Mouse (Mus musculus): ENCODE measurements around the gene Ndst2. TPM values are rescaled to one million over a fixed set of nuclear protein-coding genes. Genes with fewer than 3 reads are reported as not detected.
A peak's percentile ranks its signal among the peaks of the same experiment; 100 is the strongest.

Gene Ndst2
- total RNA-seq, 2 experiments from 2014 or later, result 7.2 to 27.8 TPM

GRCm38 (mm10) chr14:20702096-20702740 is 32.1 kb downstream of the Ndst2 start:
- no peak for ATAC-seq (replicated peaks; ENCODE audit: poor library complexity, severe bottlenecking)

GRCm38 (mm10) chr14:20701554-20701953 is 32.8 kb downstream of the Ndst2 start:
- ATAC-seq (replicated peaks; ENCODE audit: poor library complexity, severe bottlenecking), result no peak

GRCm38 (mm10) chr14:20700362-20700761 is 34.0 kb downstream of the Ndst2 start:
- no peak for ATAC-seq (replicated peaks; ENCODE audit: poor library complexity, severe bottlenecking)

- no peak for ATAC-seq (replicated peaks; ENCODE audit: poor library complexity, severe bottlenecking)
Observed at GRCm38 (mm10) chr14:20698515-20698914, 35.8 kb downstream of the Ndst2 start.

GRCm38 (mm10) chr14:20696986-20697385 is 37.4 kb downstream of the Ndst2 start:
- peak; percentile 70 for ATAC-seq (replicated peaks; ENCODE audit: poor library complexity, severe bottlenecking)

GRCm38 (mm10) chr14:20695761-20696520 is 38.4 kb downstream of the Ndst2 start:
- no peak for ATAC-seq (replicated peaks; ENCODE audit: poor library complexity, severe bottlenecking)

- peak; percentile 58 for ATAC-seq (replicated peaks; ENCODE audit: poor library complexity, severe bottlenecking)
Observed at GRCm38 (mm10) chr14:20694884-20695760, 39.2 kb downstream of the Ndst2 start, which contains the start of gene Fut11. TSS of gene Fut11 (plus strand) at chr14:20694968.

- peak; percentile 9 for ATAC-seq (replicated peaks; ENCODE audit: poor library complexity, severe bottlenecking)
Observed at GRCm38 (mm10) chr14:20694185-20694883, 40.0 kb downstream of the Ndst2 start.

- no peak for ATAC-seq (replicated peaks; ENCODE audit: poor library complexity, severe bottlenecking)
Observed at GRCm38 (mm10) chr14:20693589-20694101, 40.7 kb downstream of the Ndst2 start.

- ATAC-seq (replicated peaks; ENCODE audit: poor library complexity, severe bottlenecking), result no peak
Observed at GRCm38 (mm10) chr14:20691772-20692171, 42.6 kb downstream of the Ndst2 start.

- no peak for ATAC-seq (replicated peaks; ENCODE audit: poor library complexity, severe bottlenecking)
Observed at GRCm38 (mm10) chr14:20689009-20689408, 45.4 kb downstream of the Ndst2 start.

GRCm38 (mm10) chr14:20686576-20686975 is 47.8 kb downstream of the Ndst2 start:
- ATAC-seq (replicated peaks; ENCODE audit: poor library complexity, severe bottlenecking), result no peak

GRCm38 (mm10) chr14:20682498-20682897 is 51.9 kb downstream of the Ndst2 start:
- ATAC-seq (replicated peaks; ENCODE audit: poor library complexity, severe bottlenecking), result peak; percentile 62

- ATAC-seq (replicated peaks; ENCODE audit: poor library complexity, severe bottlenecking), result no peak
Observed at GRCm38 (mm10) chr14:20681742-20682141, 52.6 kb downstream of the Ndst2 start.

GRCm38 (mm10) chr14:20677906-20678305 is 56.5 kb downstream of the Ndst2 start:
- no peak for ATAC-seq (replicated peaks; ENCODE audit: poor library complexity, severe bottlenecking)

GRCm38 (mm10) chr14:20674064-20674833 is 60.1 kb downstream of the Ndst2 start, which contains the start of gene Sec24c:
TSS of gene Sec24c (plus strand) at chr14:20674308.
- peak; percentile 91 for ATAC-seq (replicated peaks; ENCODE audit: poor library complexity, severe bottlenecking)

GRCm38 (mm10) chr14:20673735-20674063 is 60.7 kb downstream of the Ndst2 start:
- ATAC-seq (replicated peaks; ENCODE audit: poor library complexity, severe bottlenecking), result peak; percentile 57
